In the genomic region with DNA sequence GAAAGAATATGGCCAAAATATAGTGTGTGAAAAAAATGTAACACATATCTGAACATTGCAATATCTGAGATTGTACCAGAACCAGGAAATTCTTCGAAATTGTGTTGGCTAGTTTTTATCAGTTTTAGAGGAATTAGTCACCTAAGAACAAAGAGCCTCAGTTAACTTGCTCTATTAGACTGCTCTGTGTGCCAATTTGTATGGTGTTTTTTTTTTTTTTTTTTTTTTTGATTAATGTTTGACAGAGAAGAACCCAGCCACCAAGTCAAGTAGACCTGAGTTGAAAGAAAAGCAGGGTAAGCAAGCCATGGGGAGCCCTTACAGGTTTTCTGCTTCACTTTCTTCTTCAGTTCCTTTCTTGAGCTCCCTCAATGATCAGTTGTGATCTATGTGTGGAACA, we compare ENCODE assay signal across 18 mouse cellular contexts. TPM values are rescaled to one million over a fixed set of nuclear protein-coding genes. Genes with fewer than 3 reads are reported as not detected.
"Had no signal": no experiment of that assay in that cellular context is flagged by ENCODE, and none has a peak within 500 bp of the region (broad histone marks: within the 10 kb centered on the region; RNA-seq: fewer than 3 reads in every experiment).

No protein-coding gene starts in this region.

- H3K4me3 ChIP-seq: limb, embryonic 10.5 days; limb, embryonic 13.5 days; liver, embryonic 13.5 days; midbrain, embryonic 12.5 days; midbrain, embryonic 15.5 days; myocyte; neural tube, embryonic 13.5 days had no signal

- H3K27ac ChIP-seq: limb, embryonic 10.5 days; limb, embryonic 13.5 days; liver, embryonic 13.5 days; macrophage; midbrain, embryonic 12.5 days; midbrain, embryonic 15.5 days; neural tube, embryonic 13.5 days had no signal

- DNase-seq: kidney, adult 2 months; kidney, postnatal 14 days; kidney, postnatal 4 days; liver; liver, embryonic 13.5 days; lung, embryonic 14.5 days; thymus, adult 18-20 months; thymus, postnatal 4 days had no signal

- H3K9me3 ChIP-seq: limb, embryonic 10.5 days; limb, embryonic 13.5 days; liver, embryonic 13.5 days; midbrain, embryonic 12.5 days; midbrain, embryonic 15.5 days; neural tube, embryonic 13.5 days had no signal

- ATAC-seq: hindbrain, embryonic 16.5 days; lung, postnatal 0 days; midbrain, embryonic 15.5 days had no signal

- H3K4me2 ChIP-seq: limb, embryonic 13.5 days; liver, embryonic 13.5 days; lung, embryonic 14.5 days; midbrain, embryonic 12.5 days; midbrain, embryonic 15.5 days; neural tube, embryonic 13.5 days had no signal

- H3K36me3 ChIP-seq: limb, embryonic 10.5 days; limb, embryonic 13.5 days; liver, embryonic 13.5 days; midbrain, embryonic 12.5 days; midbrain, embryonic 15.5 days; neural tube, embryonic 13.5 days had no signal

- H3K9ac ChIP-seq: limb, embryonic 13.5 days; liver, embryonic 13.5 days; lung, embryonic 14.5 days; midbrain, embryonic 12.5 days; midbrain, embryonic 15.5 days; neural tube, embryonic 13.5 days had no signal

- H3K27me3 ChIP-seq: limb, embryonic 13.5 days; liver, embryonic 13.5 days; midbrain, embryonic 12.5 days; midbrain, embryonic 15.5 days; neural tube, embryonic 13.5 days had no signal

- H3K4me1 ChIP-seq: limb, embryonic 10.5 days; limb, embryonic 13.5 days; liver, embryonic 13.5 days; midbrain, embryonic 12.5 days; midbrain, embryonic 15.5 days; neural tube, embryonic 13.5 days had no signal

RNA-seq across cellular contexts. Expression of a gene that starts 10.3 kb away (rescaled TPM):
- total RNA-seq: neutrophil, adult 5-6 weeks had no signal
- polyA plus RNA-seq: myocyte had no signal
